Mouse (Mus musculus): ENCODE measurements at regions not wholly inside any gene's neighbourhood (a gene's known extent, or its start where the extent isn't known, plus 50 kb on each side); places are given as distances from the start of the nearest gene placed in this dataset.

DNA sequence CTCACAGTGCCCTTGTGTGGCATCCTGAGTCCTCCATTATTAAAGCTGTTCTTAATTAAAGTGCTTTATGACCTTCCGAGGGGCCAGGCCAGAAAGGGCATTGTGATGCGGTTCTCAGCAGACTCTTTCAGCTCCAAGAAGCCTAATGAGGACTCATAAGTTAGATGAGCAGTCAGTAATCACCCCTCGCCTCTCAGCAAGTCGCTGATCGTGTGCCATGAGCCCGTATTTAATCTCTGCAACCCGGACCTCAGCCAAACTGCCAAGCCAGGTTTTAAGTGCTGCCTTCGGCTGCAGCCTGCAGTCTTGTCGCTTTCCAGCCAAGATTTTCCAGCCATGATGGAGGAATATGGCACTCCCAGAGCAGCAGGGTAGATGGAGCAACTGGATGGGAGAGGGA is 56.1 kb upstream of the Rbfox1 start:
- ATAC-seq (ENCODE audit: poor library complexity, severe bottlenecking) = no peak

DNA sequence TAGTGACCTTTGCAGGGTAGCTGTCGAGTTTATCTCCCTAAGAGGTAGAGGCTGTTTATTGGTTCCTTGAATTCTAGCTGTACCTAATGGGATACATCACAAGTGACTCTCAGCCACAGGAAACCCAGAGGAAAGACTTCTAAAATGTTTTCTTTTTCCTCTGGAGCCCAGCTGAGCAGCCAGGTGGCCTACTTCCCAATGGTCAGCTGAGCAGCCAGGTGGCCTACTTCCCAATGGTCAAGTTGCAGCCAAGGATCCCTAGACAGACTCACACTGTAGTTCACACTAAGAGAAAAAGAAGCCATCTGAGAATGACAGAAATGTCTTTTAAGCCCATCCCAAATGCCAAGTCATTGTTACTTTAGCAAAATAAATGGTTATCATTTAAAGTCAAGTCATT is 61.8 kb upstream of the Rbfox1 start:
- ATAC-seq (ENCODE audit: poor library complexity, severe bottlenecking) = no peak

GRCm38 (mm10) chr16:5817166-5817565 is 68.0 kb upstream of the Rbfox1 start:
- ATAC-seq (ENCODE audit: poor library complexity, severe bottlenecking) = no peak

DNA sequence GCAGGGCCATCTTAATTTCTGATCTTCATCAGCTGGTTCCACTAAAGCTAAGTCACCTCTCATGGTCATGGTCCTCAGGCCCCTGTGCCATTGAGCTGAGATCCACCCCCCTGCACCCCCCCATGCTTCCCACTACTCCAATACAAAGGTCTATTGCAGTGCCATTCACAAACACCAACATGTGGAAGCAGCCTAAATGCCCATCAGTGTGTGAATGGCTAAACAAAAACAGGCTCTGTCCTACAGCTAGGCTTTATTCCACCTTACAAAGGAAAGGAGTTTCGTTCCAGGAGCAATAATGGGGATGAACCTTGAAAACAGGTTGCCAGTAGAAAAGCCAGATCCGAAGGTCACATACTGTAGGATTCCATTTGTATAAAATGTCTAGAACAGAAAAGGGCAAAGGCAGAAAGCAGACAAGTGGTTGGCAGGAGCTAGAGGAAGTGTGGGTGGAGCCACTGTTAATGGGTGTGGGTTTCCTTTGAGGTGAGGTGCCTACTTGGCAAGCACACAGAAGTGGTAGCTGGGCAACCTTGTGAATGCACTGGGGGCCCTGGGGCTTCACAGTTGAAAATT is 72.8 kb upstream of the Rbfox1 start:
- no peak for ATAC-seq (ENCODE audit: poor library complexity, severe bottlenecking)

DNA sequence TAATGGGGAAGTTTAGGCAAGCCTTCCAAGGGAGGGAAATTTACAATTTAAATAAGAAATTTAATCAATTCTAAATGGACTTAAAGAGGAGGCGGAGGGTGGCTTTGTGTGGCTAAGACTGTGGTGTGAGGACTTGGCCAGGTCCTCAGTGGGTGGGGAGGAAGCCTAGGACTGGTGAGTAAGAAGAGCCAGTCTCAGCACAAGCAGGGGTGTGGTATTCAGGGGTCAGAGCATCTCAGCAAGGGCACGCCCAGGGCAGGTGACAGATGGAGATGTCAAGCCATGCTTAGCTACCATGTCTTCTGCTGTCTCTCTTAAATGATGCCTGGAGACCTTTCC is 73.5 kb upstream of the Rbfox1 start:
- no peak for ATAC-seq (ENCODE audit: poor library complexity, severe bottlenecking)

DNA sequence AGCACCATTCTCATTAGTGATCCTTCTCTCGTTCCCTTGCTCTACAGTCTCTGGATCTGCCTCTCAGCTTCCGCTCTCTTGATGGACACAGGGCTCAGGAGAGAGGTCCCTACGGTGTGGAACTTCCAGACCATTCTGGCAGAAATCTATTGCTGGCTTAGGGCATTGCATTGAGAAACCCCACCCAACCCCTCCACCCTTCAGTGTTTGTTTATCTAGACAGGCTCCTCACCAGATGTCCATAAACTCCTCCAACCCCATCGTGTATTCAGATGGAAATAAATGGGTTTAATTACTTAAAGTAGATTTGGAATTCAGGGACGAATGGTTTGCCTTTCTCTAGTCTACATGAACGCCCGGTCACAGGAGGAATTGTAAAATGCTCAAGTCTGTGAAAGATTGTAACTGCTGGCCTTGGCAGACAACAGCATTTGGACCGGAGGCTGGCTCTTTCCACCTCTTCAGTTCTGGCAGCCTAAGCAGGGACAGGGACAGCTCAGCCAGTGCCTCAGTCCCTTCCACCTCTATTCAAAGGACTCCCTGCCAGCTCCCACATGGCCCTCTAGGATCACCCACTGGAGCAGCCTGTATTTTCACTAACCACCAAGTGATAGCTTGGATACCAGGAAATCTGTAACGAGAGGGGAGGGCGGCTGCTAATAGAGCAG is 74.0 kb upstream of the Rbfox1 start:
- ATAC-seq (ENCODE audit: poor library complexity, severe bottlenecking) = no peak

GRCm38 (mm10) chr16:5798188-5798587 is 87.0 kb upstream of the Rbfox1 start:
- no peak for ATAC-seq (ENCODE audit: poor library complexity, severe bottlenecking)

- no peak for ATAC-seq (ENCODE audit: poor library complexity, severe bottlenecking)
These were observed 92.9 kb upstream of the Rbfox1 start for GRCm38 (mm10) chr16:5792216-5792615.

- ATAC-seq (ENCODE audit: poor library complexity, severe bottlenecking) = no peak
These were observed 95.0 kb upstream of the Rbfox1 start for GRCm38 (mm10) chr16:5790161-5790560.

DNA sequence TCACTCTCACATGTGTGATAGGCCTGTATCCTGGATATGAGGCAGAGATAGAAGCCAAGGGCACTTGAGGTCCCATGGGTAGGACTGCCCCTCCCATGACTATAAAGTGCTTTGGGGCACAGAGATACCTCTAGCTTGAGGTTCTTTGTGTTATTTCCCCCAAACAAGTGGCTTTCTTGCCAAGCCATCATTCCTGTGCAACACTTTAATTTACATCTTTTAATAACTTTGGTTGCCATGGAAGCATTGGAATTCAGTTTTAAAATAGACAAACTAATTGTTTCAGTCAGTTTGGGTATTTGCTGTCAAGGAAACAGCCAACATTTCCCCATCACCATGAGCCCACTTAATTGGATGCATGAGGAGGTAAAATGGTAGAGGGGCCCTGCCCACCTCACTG is 97.9 kb upstream of the Rbfox1 start:
- no peak for ATAC-seq (ENCODE audit: poor library complexity, severe bottlenecking)

GRCm38 (mm10) chr16:5766771-5767421 is 118.3 kb upstream of the Rbfox1 start:
- ATAC-seq (ENCODE audit: poor library complexity, severe bottlenecking) = no peak

GRCm38 (mm10) chr16:5765143-5765542 is 120.0 kb upstream of the Rbfox1 start:
- no peak for ATAC-seq (ENCODE audit: poor library complexity, severe bottlenecking)

GRCm38 (mm10) chr16:5760821-5761220 is 124.3 kb upstream of the Rbfox1 start:
- no peak for ATAC-seq (ENCODE audit: poor library complexity, severe bottlenecking)

DNA sequence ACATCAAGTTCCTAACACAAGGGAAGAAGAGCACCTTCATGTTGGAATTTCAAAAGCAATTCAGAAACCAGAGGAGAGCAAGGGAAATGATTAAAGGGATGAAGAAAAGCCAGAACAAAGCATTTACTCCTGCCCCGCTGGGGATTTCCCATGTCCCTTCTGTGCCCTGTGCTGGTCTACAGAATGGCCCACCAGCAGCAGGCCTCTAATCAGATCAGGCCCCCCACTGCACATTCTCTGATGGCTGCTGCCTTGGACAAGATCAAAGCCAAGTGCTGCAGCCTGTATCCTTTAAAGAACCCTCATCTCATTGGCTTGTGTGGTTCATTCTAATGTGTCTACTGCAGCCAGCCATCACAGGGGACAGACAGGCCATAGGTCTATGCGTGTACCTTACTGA is 126.1 kb upstream of the Rbfox1 start:
- no peak for ATAC-seq (ENCODE audit: poor library complexity, severe bottlenecking)

DNA sequence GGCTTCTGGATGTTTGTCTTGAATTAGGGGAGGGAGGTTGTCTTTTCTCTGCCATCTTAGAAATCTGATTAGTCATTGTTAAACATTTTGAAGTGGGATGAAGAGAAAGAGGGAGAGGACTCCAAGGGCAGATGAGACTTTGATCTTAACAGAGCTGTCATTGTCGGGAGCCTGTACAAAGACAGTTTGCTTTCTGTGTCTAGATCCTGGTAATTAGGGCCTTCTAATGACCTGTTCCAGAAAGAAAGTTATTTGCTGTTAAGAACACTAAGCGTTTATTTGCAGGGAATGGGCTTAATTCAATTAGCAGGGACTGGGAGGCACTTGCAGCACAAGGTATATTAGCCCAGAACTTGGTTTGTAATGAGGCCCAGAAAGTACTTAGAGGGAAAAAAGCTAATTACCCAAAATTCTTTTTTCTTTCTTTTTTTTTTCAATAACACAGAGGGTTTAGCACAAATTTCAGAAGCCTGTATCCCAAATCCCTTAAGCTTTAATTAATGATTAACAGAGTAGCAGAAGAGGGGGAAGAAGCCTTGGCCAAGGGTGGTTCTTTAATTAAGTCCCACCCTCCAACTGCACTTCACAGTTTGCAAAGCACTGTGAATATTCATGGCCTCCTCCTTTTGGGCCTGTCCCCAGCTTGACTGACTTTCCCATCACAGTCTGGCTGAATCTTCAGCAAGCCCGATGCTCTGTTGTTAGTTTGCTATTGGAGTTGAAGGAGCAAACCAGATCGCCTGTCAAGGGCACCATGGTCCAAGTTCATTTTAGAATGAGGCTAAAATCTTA is 142.2 kb upstream of the Rbfox1 start:
- ATAC-seq (ENCODE audit: poor library complexity, severe bottlenecking) = no peak

- no peak for ATAC-seq (ENCODE audit: poor library complexity, severe bottlenecking)
These were observed 144.4 kb upstream of the Rbfox1 start for GRCm38 (mm10) chr16:5740776-5741175.

DNA sequence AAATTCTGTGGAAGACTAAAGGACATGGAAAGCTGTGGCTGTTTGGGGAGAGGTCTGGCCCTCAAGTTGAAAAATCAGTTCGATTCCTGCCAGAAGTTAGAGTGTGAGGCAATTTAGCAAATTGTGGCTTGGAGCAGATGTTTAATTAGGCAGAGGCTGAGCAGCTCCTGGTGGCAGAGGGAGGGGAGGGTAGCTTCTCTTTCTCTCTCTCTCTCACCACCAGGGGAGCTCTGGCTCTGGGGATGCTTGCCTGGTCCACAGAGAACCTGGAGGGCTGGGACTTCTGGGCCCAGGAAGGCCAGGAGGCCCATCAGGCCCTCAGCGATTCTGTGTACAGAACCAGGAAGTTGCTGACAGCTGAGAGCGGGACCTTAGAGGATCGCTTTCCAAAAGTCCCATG is 151.5 kb upstream of the Rbfox1 start:
- ATAC-seq (ENCODE audit: poor library complexity, severe bottlenecking) = no peak

- ATAC-seq (ENCODE audit: poor library complexity, severe bottlenecking) = no peak
These were observed 162.6 kb upstream of the Rbfox1 start for GRCm38 (mm10) chr16:5722506-5722905.

- ATAC-seq (ENCODE audit: poor library complexity, severe bottlenecking) = no peak
These were observed 171.7 kb upstream of the Rbfox1 start for GRCm38 (mm10) chr16:5713476-5713875.

- no peak for ATAC-seq (ENCODE audit: poor library complexity, severe bottlenecking)
These were observed 175.3 kb upstream of the Rbfox1 start for GRCm38 (mm10) chr16:5709831-5710230.

- ATAC-seq (ENCODE audit: poor library complexity, severe bottlenecking) = no peak
These were observed 184.4 kb upstream of the Rbfox1 start for GRCm38 (mm10) chr16:5700731-5701255.

DNA sequence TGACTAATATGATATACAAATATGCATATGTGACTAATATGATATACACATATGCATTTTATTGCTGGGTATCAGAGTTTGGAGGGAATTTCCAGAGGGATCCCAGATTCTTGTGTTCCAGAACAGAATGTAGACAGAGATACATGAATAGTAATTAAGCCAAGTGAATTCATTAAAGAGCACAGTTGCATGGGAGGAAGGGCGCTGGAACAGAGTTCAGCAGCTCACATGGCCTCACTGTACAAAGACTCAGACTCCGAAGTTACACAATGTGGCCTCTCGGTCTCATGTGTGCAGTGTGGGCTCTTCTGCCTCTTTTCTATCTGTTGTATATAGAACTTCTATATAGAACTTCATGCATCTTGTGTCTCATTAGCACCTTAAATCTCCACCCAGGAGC is 196.8 kb upstream of the Rbfox1 start:
- no peak for ATAC-seq (ENCODE audit: poor library complexity, severe bottlenecking)
